Mouse (Mus musculus): ENCODE data around the gene Sept7. TPM values are rescaled to one million over a fixed set of nuclear protein-coding genes. Genes with fewer than 3 reads are reported as not detected.

The Sept7 gene
- 265 and 268 TPM in 2 replicates for polyA plus RNA-seq (2014; fragmentation: Nextera tagmentation; extraction: Ambion mirVana)

DNA sequence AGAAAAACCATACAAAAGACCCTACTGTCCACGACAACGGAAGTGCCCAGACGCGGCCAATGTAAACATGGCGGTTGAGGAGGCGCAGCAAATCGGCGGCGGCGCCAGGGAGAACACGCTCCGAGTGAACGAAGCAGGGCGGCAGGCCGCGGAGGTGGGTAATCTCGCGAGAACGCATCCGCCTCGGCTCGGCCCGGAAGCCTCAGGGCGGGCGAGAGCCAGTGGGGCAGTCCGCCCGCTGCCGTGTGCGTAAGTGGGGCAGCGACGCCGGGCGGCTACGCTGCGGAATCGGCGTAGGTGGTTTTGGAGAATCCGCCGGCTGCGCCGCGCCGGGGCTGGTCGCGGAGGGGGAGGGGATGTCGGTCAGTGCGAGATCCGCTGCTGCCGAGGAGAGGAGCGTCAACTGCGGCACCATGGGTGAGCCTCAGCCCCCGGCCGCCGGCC, at the start of gene Sept7:
Gene Sept7 (plus strand): TSS at position 157 of the 444 bp plus-strand sequence.
- peaks cover 0 to 22% of the 10 kb centered on the region in 2 experiments; a peak in 2 of 4 replicates for H3K4me1 ChIP-seq (ENCODE audit: control insufficient read depth in 2 of 2, insufficient read depth in 2 of 2, low read length in 2 of 2)
- peak within 1 kb of the TSS; percentile 85 for H3K4me2 ChIP-seq (ENCODE audit: low read length)
- no peaks in the 10 kb centered on the region for H3K27me3 ChIP-seq (ENCODE audit: control insufficient read depth, insufficient read depth, low read length)
- no peaks in the 10 kb centered on the region for H3K9me3 ChIP-seq (ENCODE audit: control insufficient read depth, low read length)
- WGBS: under 1% methylated on average over 54 of the region's 54 CpGs
- no peaks in the 10 kb centered on the region for H3K36me3 ChIP-seq (ENCODE audit: control insufficient read depth, insufficient read depth, low read length)
- peak; percentile 95 for ATAC-seq (ENCODE audit: insufficient number of reproducible peaks, insufficient read depth, low FRiP score, low read depth)
- peak within 1 kb of the TSS; percentile 97 to 99 for H3K27ac ChIP-seq (replicated peaks in 1 of 2; ENCODE audit: control insufficient read depth in 1 of 2, insufficient read depth in 1 of 2, low read depth in 2 of 2, low read length in 2 of 2)
- H3K9ac ChIP-seq (ENCODE audit: low read length): peak within 1 kb of the TSS; percentile 100
- H3K4me3 ChIP-seq (ENCODE audit: control insufficient read depth in 1 of 2, insufficient read depth in 1 of 2, low read depth in 1 of 2, low read length in 2 of 2): peak within 1 kb of the TSS; percentile 99 to 100

DNA sequence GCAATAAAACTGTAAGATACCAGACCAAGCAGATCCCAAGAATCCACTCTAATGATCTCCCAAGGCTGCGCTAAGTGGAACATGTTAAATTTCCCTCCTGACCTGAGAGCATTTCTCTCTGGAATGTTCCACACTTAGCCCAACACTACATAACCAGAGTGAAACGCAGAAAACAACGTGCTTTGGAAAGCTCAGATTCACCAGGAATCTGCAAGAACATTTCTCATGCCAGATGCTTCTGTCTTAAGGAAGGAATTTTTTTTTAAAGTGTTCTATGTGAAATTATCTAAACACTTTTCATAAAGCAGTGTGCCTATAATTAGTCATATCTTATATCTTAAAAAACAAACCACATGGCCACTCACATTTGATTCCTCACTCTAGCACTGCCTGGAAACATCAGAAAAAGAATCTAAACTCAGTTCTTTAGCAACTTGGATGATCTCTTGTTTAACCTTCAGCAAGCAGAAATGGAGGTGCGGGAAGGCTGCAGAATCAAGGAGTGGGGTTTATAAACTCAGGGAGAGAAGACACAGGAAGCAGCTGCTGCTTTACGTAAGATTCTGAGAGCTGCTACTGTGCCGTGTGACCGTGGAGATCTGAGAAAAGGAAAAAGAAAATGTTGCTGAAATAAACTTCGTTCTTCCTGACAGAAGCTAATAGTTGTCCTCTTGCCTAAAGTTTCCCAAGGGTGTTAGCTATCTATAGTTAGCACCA, 44.0 kb upstream of the Sept7 start:
- H3K4me2 ChIP-seq (ENCODE audit: low read length): no peak overlapping the region
- peaks cover 3% of the 10 kb centered on the region; the same call in 1 of the 2 replicates for H3K9me3 ChIP-seq (ENCODE audit: control insufficient read depth, low read length)
- H3K9ac ChIP-seq (ENCODE audit: low read length): no peak overlapping the region
- H3K4me3 ChIP-seq (ENCODE audit: control insufficient read depth in 1 of 2, insufficient read depth in 1 of 2, low read depth in 1 of 2, low read length in 2 of 2): no peak overlapping the region
- H3K27ac ChIP-seq (replicated peaks in 1 of 2; ENCODE audit: control insufficient read depth in 1 of 2, insufficient read depth in 1 of 2, low read depth in 2 of 2, low read length in 2 of 2): peak overlapping the region; percentile 20 to 44; a peak in 3 of 4 replicates
- peaks cover 4 to 13% of the 10 kb centered on the region in 2 experiments for H3K4me1 ChIP-seq (ENCODE audit: control insufficient read depth in 2 of 2, insufficient read depth in 2 of 2, low read length in 2 of 2)
- ATAC-seq (ENCODE audit: insufficient number of reproducible peaks, insufficient read depth, low FRiP score, low read depth): no peak
- H3K27me3 ChIP-seq (ENCODE audit: control insufficient read depth, insufficient read depth, low read length): no peaks in the 10 kb centered on the region
- 60% methylated on average over 8 of the region's 8 CpGs for WGBS
- no peaks in the 10 kb centered on the region for H3K36me3 ChIP-seq (ENCODE audit: control insufficient read depth, insufficient read depth, low read length)

DNA sequence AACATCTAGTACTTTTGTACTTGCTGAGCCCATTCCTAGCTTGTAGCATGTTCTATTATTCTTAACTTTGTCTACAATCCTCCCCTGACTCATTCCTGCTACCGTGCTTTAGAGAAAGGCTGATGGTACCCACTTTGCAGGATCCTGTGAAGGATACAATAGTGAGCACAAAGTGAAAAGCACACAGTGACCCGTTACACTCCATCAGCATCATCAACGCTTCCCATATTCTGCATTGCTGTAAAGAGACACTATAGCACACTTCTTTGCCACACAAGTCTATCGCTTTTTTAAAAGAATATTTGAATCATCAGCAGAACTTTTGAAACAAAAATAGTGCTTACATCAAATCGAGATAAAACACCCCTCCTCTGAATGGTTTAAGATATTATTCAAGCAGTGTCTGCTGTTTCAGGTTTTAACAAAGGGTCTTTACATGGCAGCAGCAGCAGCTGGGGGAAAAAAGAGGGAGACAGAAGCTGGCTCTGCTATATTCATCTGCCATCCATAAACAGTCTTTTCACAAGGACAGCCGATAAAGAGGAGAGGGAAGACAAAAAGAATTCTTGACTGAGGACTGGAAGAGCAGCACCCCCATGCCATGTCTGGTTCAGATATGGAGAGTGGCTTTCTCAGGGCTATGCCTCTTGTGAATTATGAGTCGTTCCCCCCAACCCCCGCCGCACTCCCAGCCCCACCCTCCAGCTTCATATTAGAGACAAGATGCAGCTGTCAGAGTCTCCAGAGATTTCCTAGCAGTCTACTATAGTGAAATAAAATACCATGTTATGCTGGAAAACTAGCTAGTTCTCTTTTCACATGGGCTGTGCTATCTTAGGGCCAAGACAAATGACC, 39.7 kb upstream of the Sept7 start:
- 52% methylated on average over 9 of the region's 9 CpGs for WGBS
- Histone ChIP-seq H3K36me3 (ENCODE audit: control insufficient read depth, insufficient read depth, low read length) (no peaks in the 10 kb centered on the region), H3K27me3 (ENCODE audit: control insufficient read depth, insufficient read depth, low read length) (no peaks in the 10 kb centered on the region), H3K4me1 (ENCODE audit: control insufficient read depth in 2 of 2, insufficient read depth in 2 of 2, low read length in 2 of 2) (peaks cover 5 to 26% of the 10 kb centered on the region in 2 experiments; a peak in 3 of 4 replicates), H3K27ac (replicated peaks in 1 of 2; ENCODE audit: control insufficient read depth in 1 of 2, insufficient read depth in 1 of 2, low read depth in 2 of 2, low read length in 2 of 2) (peak overlapping the region; percentile 64 to 75), H3K9me3 (ENCODE audit: control insufficient read depth, low read length) (peaks cover 3% of the 10 kb centered on the region; the same call in 1 of the 2 replicates), H3K4me2 (ENCODE audit: low read length) (no peak overlapping the region; the same call in 1 of the 2 replicates), H3K4me3 (ENCODE audit: control insufficient read depth in 1 of 2, insufficient read depth in 1 of 2, low read depth in 1 of 2, low read length in 2 of 2) (no peak overlapping the region), H3K9ac (ENCODE audit: low read length) (peak overlapping the region; percentile 34; the same call in 1 of the 2 replicates)
- peak; percentile 56; the same call in 1 of the 2 replicates for ATAC-seq (ENCODE audit: insufficient number of reproducible peaks, insufficient read depth, low FRiP score, low read depth)

DNA sequence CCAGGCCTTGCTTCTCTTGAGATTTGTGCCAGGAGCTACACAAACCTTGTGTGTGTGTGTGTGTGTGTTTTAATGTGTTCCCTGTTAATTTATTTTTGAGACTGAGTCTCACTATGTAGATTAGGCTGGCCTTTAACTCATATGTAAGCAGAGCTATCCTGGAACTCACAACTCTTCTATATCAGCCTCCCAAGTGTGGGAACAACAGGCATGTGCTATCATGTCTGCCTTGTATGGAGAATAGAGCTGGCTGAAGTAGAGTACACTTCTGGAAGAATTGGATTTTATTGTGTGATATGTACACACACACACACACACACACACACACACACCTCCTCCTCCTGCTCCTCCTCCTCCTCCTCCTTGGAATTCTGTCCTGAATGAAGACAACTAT, 39.1 kb upstream of the Sept7 start:
- ATAC-seq (ENCODE audit: insufficient number of reproducible peaks, insufficient read depth, low FRiP score, low read depth): no peak
- Histone ChIP-seq H3K27me3 (ENCODE audit: control insufficient read depth, insufficient read depth, low read length) (no peaks in the 10 kb centered on the region), H3K27ac (replicated peaks in 1 of 2; ENCODE audit: control insufficient read depth in 1 of 2, insufficient read depth in 1 of 2, low read depth in 2 of 2, low read length in 2 of 2) (peak overlapping the region; percentile 49 to 64), H3K4me2 (ENCODE audit: low read length) (no peak overlapping the region), H3K4me3 (ENCODE audit: control insufficient read depth in 1 of 2, insufficient read depth in 1 of 2, low read depth in 1 of 2, low read length in 2 of 2) (no peak overlapping the region), H3K4me1 (ENCODE audit: control insufficient read depth in 2 of 2, insufficient read depth in 2 of 2, low read length in 2 of 2) (peaks cover 5 to 26% of the 10 kb centered on the region in 2 experiments; a peak in 3 of 4 replicates), H3K9me3 (ENCODE audit: control insufficient read depth, low read length) (peaks cover 3% of the 10 kb centered on the region; the same call in 1 of the 2 replicates), H3K36me3 (ENCODE audit: control insufficient read depth, insufficient read depth, low read length) (no peaks in the 10 kb centered on the region), H3K9ac (ENCODE audit: low read length) (no peak overlapping the region)

DNA sequence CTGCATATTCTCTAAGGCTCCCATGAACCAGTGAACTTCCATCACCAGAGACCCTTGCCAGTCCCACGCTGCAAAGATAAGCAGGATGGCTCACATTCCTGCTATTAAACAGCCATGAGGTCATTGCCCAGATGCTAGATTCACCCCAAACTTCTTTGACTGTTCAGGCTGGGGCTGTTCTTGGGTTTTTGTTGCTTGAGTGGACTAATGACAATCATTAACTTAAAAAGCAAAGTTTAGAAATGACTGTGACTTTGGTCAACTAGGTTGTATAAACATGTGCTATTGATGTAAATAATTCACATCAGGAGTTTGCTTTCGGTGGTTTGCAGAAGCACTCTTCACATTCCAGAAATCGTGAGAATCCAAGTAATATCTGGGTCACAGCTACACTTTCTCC, 36.8 kb upstream of the Sept7 start:
- Histone ChIP-seq H3K4me3 (ENCODE audit: control insufficient read depth in 1 of 2, insufficient read depth in 1 of 2, low read depth in 1 of 2, low read length in 2 of 2) (no peak overlapping the region), H3K27me3 (ENCODE audit: control insufficient read depth, insufficient read depth, low read length) (no peaks in the 10 kb centered on the region), H3K27ac (replicated peaks in 1 of 2; ENCODE audit: control insufficient read depth in 1 of 2, insufficient read depth in 1 of 2, low read depth in 2 of 2, low read length in 2 of 2) (no peak overlapping the region), H3K36me3 (ENCODE audit: control insufficient read depth, insufficient read depth, low read length) (no peaks in the 10 kb centered on the region), H3K9ac (ENCODE audit: low read length) (no peak overlapping the region), H3K4me1 (ENCODE audit: control insufficient read depth in 2 of 2, insufficient read depth in 2 of 2, low read length in 2 of 2) (peaks cover 5 to 24% of the 10 kb centered on the region in 2 experiments; a peak in 3 of 4 replicates), H3K4me2 (ENCODE audit: low read length) (no peak overlapping the region), H3K9me3 (ENCODE audit: control insufficient read depth, low read length) (no peaks in the 10 kb centered on the region)
- no peak for ATAC-seq (ENCODE audit: insufficient number of reproducible peaks, insufficient read depth, low FRiP score, low read depth)
- WGBS: 35% methylated on average over 3 of the region's 3 CpGs

- Histone ChIP-seq H3K4me2 (ENCODE audit: low read length) (no peak overlapping the region), H3K27me3 (ENCODE audit: control insufficient read depth, insufficient read depth, low read length) (no peaks in the 10 kb centered on the region), H3K9me3 (ENCODE audit: control insufficient read depth, low read length) (no peaks in the 10 kb centered on the region), H3K4me1 (ENCODE audit: control insufficient read depth in 2 of 2, insufficient read depth in 2 of 2, low read length in 2 of 2) (peaks cover 5 to 24% of the 10 kb centered on the region in 2 experiments; a peak in 3 of 4 replicates), H3K9ac (ENCODE audit: low read length) (no peak overlapping the region), H3K27ac (replicated peaks in 1 of 2; ENCODE audit: control insufficient read depth in 1 of 2, insufficient read depth in 1 of 2, low read depth in 2 of 2, low read length in 2 of 2) (no peak overlapping the region), H3K4me3 (ENCODE audit: control insufficient read depth in 1 of 2, insufficient read depth in 1 of 2, low read depth in 1 of 2, low read length in 2 of 2) (no peak overlapping the region), H3K36me3 (ENCODE audit: control insufficient read depth, insufficient read depth, low read length) (no peaks in the 10 kb centered on the region)
- WGBS: 15% methylated on average over 2 of the region's 2 CpGs
- ATAC-seq (ENCODE audit: insufficient number of reproducible peaks, insufficient read depth, low FRiP score, low read depth): no peak
Measured at GRCm38 (mm10) chr9:25216210-25216609, 36.0 kb upstream of the Sept7 start.

DNA sequence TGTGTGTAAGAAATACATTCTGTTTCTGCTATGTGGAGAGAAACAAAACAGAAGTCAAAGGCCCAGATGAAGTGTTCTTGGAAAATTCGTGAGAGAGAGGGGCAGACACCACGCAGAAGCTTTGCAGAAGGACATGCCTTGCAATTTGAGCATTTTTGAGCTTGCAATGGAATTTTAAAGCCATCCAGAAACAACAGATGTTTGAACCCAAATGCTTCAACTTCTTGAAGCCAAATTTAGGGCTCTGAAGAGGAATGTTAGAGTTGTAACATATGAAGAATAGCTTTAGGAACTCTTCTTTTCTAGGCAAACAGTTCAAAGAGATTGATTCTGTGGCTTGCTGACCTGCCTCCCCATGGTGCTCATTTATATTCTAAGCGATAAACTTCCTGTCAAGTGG, 33.3 kb upstream of the Sept7 start:
- Histone ChIP-seq H3K27me3 (ENCODE audit: control insufficient read depth, insufficient read depth, low read length) (no peaks in the 10 kb centered on the region), H3K9ac (ENCODE audit: low read length) (no peak overlapping the region), H3K4me1 (ENCODE audit: control insufficient read depth in 2 of 2, insufficient read depth in 2 of 2, low read length in 2 of 2) (peaks cover 4 to 10% of the 10 kb centered on the region in 2 experiments; a peak in 3 of 4 replicates), H3K4me3 (ENCODE audit: control insufficient read depth in 1 of 2, insufficient read depth in 1 of 2, low read depth in 1 of 2, low read length in 2 of 2) (no peak overlapping the region), H3K27ac (replicated peaks in 1 of 2; ENCODE audit: control insufficient read depth in 1 of 2, insufficient read depth in 1 of 2, low read depth in 2 of 2, low read length in 2 of 2) (no peak overlapping the region), H3K4me2 (ENCODE audit: low read length) (no peak overlapping the region), H3K9me3 (ENCODE audit: control insufficient read depth, low read length) (no peaks in the 10 kb centered on the region), H3K36me3 (ENCODE audit: control insufficient read depth, insufficient read depth, low read length) (no peaks in the 10 kb centered on the region)
- ATAC-seq (ENCODE audit: insufficient number of reproducible peaks, insufficient read depth, low FRiP score, low read depth): no peak
- WGBS: 71% methylated on average over 3 of the region's 3 CpGs
